8 mouse cellular contexts compared by ENCODE assay signal in genomic region chr1:73538420-73538871, GRCm38 (mm10).
DNase-seq lines count a peak whose midpoint lies in the region; ATAC-seq and TF ChIP-seq lines count a peak whose summit lies in the region.

No protein-coding gene starts in this region.

- ATAC-seq in lung, postnatal 0 days = peak; percentile 52; the same call in 1 of the 2 replicates
- ATAC-seq in forebrain, embryonic 13.5 days = peak; percentile 88
- peak; percentile 96 for ATAC-seq in kidney, embryonic 16.5 days (ENCODE audit: low FRiP score, low TSS enrichment)
- ATAC-seq in neural tube, embryonic 15.5 days (ENCODE audit: low FRiP score) = peak; percentile 93

- no peaks in the 10 kb centered on the region for H3K9me3 ChIP-seq in lung, postnatal 0 days (ENCODE audit: low read length)
- H3K9me3 ChIP-seq in forebrain, embryonic 13.5 days (replicated peaks) = no peaks in the 10 kb centered on the region
- no peaks in the 10 kb centered on the region for H3K9me3 ChIP-seq in kidney, embryonic 16.5 days (ENCODE audit: low read length)
- no peaks in the 10 kb centered on the region for H3K9me3 ChIP-seq in neural tube, embryonic 15.5 days (replicated peaks)

- no peak overlapping the region for H3K9ac ChIP-seq in lung, postnatal 0 days (replicated peaks; ENCODE audit: low read depth)
- H3K9ac ChIP-seq in forebrain, embryonic 13.5 days = no peak overlapping the region
- no peak overlapping the region for H3K9ac ChIP-seq in kidney, embryonic 16.5 days (replicated peaks; ENCODE audit: low read length)
- no peak overlapping the region for H3K9ac ChIP-seq in neural tube, embryonic 15.5 days (replicated peaks)

- no peak overlapping the region for H3K27ac ChIP-seq in lung, postnatal 0 days (ENCODE audit: low read length)
- no peak overlapping the region for H3K27ac ChIP-seq in forebrain, embryonic 13.5 days
- peak overlapping the region; percentile 83 for H3K27ac ChIP-seq in kidney, embryonic 16.5 days (ENCODE audit: low read length)
- H3K27ac ChIP-seq in neural tube, embryonic 15.5 days (replicated peaks) = peak overlapping the region; percentile 68

- H3K36me3 ChIP-seq in lung, postnatal 0 days (ENCODE audit: insufficient read depth, low read length) = no peaks in the 10 kb centered on the region
- no peaks in the 10 kb centered on the region for H3K36me3 ChIP-seq in forebrain, embryonic 13.5 days (ENCODE audit: poor library complexity, severe bottlenecking)
- no peaks in the 10 kb centered on the region for H3K36me3 ChIP-seq in kidney, embryonic 16.5 days (ENCODE audit: insufficient read depth, low read length)
- no peaks in the 10 kb centered on the region for H3K36me3 ChIP-seq in neural tube, embryonic 15.5 days

- no peak for DNase-seq in lung, postnatal 0 days (ENCODE audit: low spot score)
- DNase-seq in lung, postnatal 14 days = no peak
- no peak for DNase-seq in spleen, postnatal 14 days (ENCODE audit: low spot score in 2 of 2)
- DNase-seq in c-Kit-positive CD71-positive TER-119-positive erythroid progenitor cells, embryonic 14.5 days (ENCODE audit: low spot score) = no peak
- DNase-seq in gastrocnemius, postnatal 4 days (ENCODE audit: low spot score in 2 of 2) = no peak

- H3K4me3 ChIP-seq in lung, postnatal 0 days (ENCODE audit: low read depth, low read length) = no peak overlapping the region
- no peak overlapping the region for H3K4me3 ChIP-seq in forebrain, embryonic 13.5 days
- H3K4me3 ChIP-seq in kidney, embryonic 16.5 days (ENCODE audit: low read length) = no peak overlapping the region
- H3K4me3 ChIP-seq in neural tube, embryonic 15.5 days (replicated peaks) = no peak overlapping the region

- TF ChIP-seq EP300 in lung, postnatal 0 days (IDR thresholded peaks at IDR 0.05) = no peak

- 24% methylated on average over 2 of the region's 2 CpGs for WGBS in lung, postnatal 0 days
- whole genome bisulfite sequencing in forebrain, embryonic 13.5 days = 40% methylated on average over 2 of the region's 2 CpGs
- 32% methylated on average over 2 of the region's 2 CpGs for WGBS in kidney, embryonic 16.5 days
- WGBS in neural tube, embryonic 15.5 days = 35% methylated on average over 2 of the region's 2 CpGs

- H3K27me3 ChIP-seq in lung, postnatal 0 days (replicated peaks; ENCODE audit: insufficient read depth, low read length) = no peaks in the 10 kb centered on the region
- no peaks in the 10 kb centered on the region for H3K27me3 ChIP-seq in forebrain, embryonic 13.5 days
- no peaks in the 10 kb centered on the region for H3K27me3 ChIP-seq in kidney, embryonic 16.5 days (ENCODE audit: insufficient read depth, low read length)
- H3K27me3 ChIP-seq in neural tube, embryonic 15.5 days (replicated peaks) = no peaks in the 10 kb centered on the region

- no peak for TF ChIP-seq CTCF in lung, postnatal 0 days (IDR thresholded peaks at IDR 0.05)

- H3K4me2 ChIP-seq in lung, postnatal 0 days (replicated peaks; ENCODE audit: low read depth, low read length) = no peak overlapping the region
- no peak overlapping the region for H3K4me2 ChIP-seq in forebrain, embryonic 13.5 days
- H3K4me2 ChIP-seq in kidney, embryonic 16.5 days (replicated peaks; ENCODE audit: low read depth, low read length) = no peak overlapping the region
- no peak overlapping the region for H3K4me2 ChIP-seq in neural tube, embryonic 15.5 days

- H3K4me1 ChIP-seq in lung, postnatal 0 days (ENCODE audit: insufficient read depth, low read depth, low read length) = no peaks in the 10 kb centered on the region
- peaks cover 10% of the 10 kb centered on the region; the same call in 1 of the 2 replicates for H3K4me1 ChIP-seq in forebrain, embryonic 13.5 days
- peaks cover 27% of the 10 kb centered on the region for H3K4me1 ChIP-seq in kidney, embryonic 16.5 days (ENCODE audit: insufficient read depth, low read length)
- peaks cover 14% of the 10 kb centered on the region for H3K4me1 ChIP-seq in neural tube, embryonic 15.5 days

Comparison
In these comparisons a context has a peak if more than half of its experiments do, and no peak if none do; other contexts are left out.
1. H3K27ac ChIP-seq: peak in kidney, embryonic 16.5 days (single experiment) and neural tube, embryonic 15.5 days (single experiment); none in lung, postnatal 0 days (single experiment) and forebrain, embryonic 13.5 days (single experiment).
2. Peak in every context shown above with its lines, with median percentiles within 50 percentile points of each other: ATAC-seq.